Mouse (Mus musculus) heart, postnatal 0 days (tissue): ENCODE results near the gene Gm20695.

Experiments
- CTCF ChIP-seq: IDR thresholded peaks from 2 replicates; pipeline ENCODE4 v1.5.1; 2016; ENCODE audit warnings: antibody characterized with exemption, control low read depth, low read depth
- EP300 ChIP-seq: IDR thresholded peaks from 2 replicates; pipeline ENCODE4 v1.6.1; 2016; ENCODE audit warnings: antibody characterized with exemption, low read depth

DNA sequence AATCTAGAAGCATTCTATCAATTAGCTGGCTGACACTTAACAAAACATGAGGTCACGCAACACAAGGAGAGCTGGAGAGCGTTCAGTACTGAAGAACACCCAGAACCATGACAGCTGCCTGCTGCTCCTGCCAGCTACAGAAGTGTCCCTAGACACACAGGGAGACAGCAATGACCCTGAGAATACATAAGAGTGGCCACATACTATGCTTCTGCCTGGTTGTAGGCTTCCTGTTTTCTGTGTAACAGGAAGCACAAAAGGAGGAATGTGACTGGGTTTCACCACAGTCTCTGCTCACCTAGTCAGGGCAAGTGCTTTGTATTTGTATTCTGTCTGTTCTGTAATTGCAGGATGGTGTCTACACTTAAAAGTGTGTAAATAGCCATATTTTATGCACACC, 36.3 kb downstream of the Gm20695 start:
- TF ChIP-seq CTCF (no peak), EP300 (no peak)
